Mouse (Mus musculus) gastrocnemius, adult 2 months (tissue): ENCODE measurements around the gene Lrrc63. TPM values are rescaled to one million over a fixed set of nuclear protein-coding genes. Genes with fewer than 3 reads are reported as not detected.

Experiments
- DNase-seq: peaks from one replicate; pipeline ENCODE4 v3.0.0; 2022
- H3K27ac ChIP-seq: fragments of 200-600 bp; 2 replicates; pipeline ENCODE4 v1.8.1; 2022; ENCODE audit warnings: mild to moderate bottlenecking
- H3K4me3 ChIP-seq: fragments of 200-600 bp; 2 replicates; pipeline ENCODE4 v1.8.1; 2022; ENCODE audit warnings: mild to moderate bottlenecking, moderate library complexity
- CTCF ChIP-seq: fragments of 200-600 bp; IDR thresholded peaks from 2 replicates; pipeline ENCODE4 v1.8.1; 2022; ENCODE audit warnings: antibody characterized with exemption, mild to moderate bottlenecking, moderate library complexity
- intact Hi-C: fragments of 180-260 bp; cut with DNase I; formaldehyde crosslinking; loops from one replicate; pipeline ENCODE4 v1.15.1; 2025
- long read RNA-seq, 2 experiments: library from polyadenylated mRNA; stranded (forward); transcript quantifications; one replicate each; pipeline ENCODE4 v2.0.0; 2021
- total RNA-seq, 2 experiments: library from RNA; stranded (reverse); gene quantifications; 2 replicates each; pipeline ENCODE4 v1.2.3; 2021

Gene Lrrc63
- total RNA-seq, result not detected
- long read RNA-seq, experiment 1, result 0 reads
- long read RNA-seq, experiment 2, result 0 reads

GRCm38 (mm10) chr14:75130501-75131318 is at the start of gene Lrrc63, which contains the start of gene Lcp1:
Lrrc63 (minus strand) TSS chr14:75130881.
Lcp1 (plus strand) TSS chr14:75131101.
- intact Hi-C loops, result no loop called here
- Histone ChIP-seq H3K27ac (peak within 1 kb of the TSS; percentile 43; the same call in 1 of the 2 replicates), H3K4me3 (peak within 1 kb of the TSS; percentile 79)
- TF ChIP-seq CTCF, result no peak
- DNase-seq, result peak; percentile 75

DNA sequence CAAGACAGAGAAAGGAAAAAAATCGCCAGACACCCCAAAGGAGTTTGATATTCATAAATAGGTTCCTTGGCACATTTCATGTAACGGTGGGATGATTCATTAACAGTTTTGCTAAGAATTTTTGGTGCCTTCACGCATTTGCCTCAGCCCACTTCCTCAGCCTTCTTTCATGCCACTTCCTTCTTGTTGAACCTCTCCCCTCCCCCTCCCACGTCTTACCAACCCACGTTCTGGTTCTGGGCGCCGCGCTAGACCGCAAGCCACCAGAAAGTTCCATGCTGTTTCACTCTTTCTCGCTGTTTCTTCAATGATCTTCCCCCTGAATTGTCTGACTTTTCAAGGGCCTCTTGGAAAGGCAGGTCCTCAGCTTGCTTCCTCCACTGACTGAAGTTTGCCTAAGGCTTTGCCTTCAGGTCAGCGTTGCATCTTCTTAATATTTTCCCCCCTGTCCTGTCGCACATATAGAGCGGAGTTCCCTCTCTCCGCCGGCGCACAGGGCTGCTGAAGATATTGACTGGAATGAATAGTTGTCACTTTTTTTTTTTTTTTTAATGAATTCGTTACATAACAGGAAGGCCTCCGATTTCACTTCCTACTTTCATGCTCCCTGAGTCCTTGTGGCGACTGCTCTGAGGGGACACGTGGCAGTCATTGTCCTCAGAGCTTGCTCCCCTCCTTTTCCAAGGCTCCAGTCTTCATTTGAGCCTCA is 48.7 kb upstream of the Lrrc63 start:
- peak overlapping the region; percentile 51 for H3K27ac ChIP-seq
- intact Hi-C loops, result no loop called here
- H3K4me3 ChIP-seq, result peak overlapping the region; percentile 60
- no peak for DNase-seq
- TF ChIP-seq CTCF, result no peak

DNA sequence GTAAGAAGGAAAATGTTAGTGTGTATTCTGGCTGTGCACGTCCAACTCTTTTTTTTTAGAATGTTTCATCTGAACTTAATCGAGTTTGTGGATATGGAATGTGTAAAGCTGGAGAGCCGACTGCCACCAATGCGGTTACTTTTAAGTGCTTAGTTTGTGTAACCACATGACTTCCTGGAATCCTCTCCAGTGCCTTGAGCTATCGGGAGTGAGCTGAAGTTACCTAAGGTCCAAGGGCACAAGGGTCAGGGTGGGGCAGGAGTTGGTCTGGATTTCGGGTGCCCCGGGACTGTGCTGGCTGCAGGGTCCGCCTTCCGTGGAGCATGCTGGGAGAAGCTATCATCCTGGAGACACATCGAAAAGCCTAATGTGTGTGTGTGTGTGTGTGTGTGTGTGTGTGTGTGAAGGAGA is 48.1 kb upstream of the Lrrc63 start:
- Histone ChIP-seq H3K27ac (peak overlapping the region; percentile 51), H3K4me3 (peak overlapping the region; percentile 60)
- no peak for TF ChIP-seq CTCF
- DNase-seq, result no peak
- intact Hi-C loops, result no loop called here

- intact Hi-C loops, result no loop called here
- no peak for TF ChIP-seq CTCF
- H3K4me3 ChIP-seq, result peak overlapping the region; percentile 60
- DNase-seq, result no peak
- H3K27ac ChIP-seq, result peak overlapping the region; percentile 51; the same call in 1 of the 2 replicates
Measured at GRCm38 (mm10) chr14:75178384-75178793, 47.7 kb upstream of the Lrrc63 start.

DNA sequence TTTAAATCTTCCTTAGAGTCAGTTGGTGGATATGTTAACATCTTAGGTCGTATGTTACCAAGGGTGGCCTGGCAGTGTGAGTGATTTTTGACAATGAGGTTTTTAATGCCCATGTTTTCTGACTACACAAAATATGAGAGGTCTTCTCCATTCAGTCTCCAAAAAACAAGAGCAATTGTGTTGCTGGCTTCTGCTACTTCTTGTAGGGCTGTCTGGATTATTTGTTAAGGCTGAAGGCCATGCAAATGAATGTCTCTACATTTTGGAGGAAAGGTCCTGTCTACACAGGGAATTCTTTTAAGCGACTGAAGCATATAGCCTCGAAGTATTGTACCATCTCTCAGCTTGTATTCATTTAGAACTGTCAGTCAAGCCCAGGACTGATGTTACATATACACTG is 46.7 kb upstream of the Lrrc63 start:
- intact Hi-C loops, result no loop called here
- no peak for TF ChIP-seq CTCF

GRCm38 (mm10) chr14:75176425-75177045 is 45.9 kb upstream of the Lrrc63 start:
- peak overlapping the region; percentile 60 for H3K4me3 ChIP-seq
- intact Hi-C loops, result no loop called here
- H3K27ac ChIP-seq, result no peak overlapping the region
- DNase-seq, result no peak
- no peak for TF ChIP-seq CTCF

More for the DNA sequence above, 46.7 kb upstream of the Lrrc63 start:
- Histone ChIP-seq H3K27ac (no peak overlapping the region), H3K4me3 (peak overlapping the region; percentile 60)
- no peak for DNase-seq

GRCm38 (mm10) chr14:75175781-75176180 is 45.1 kb upstream of the Lrrc63 start:
- H3K27ac ChIP-seq, result no peak overlapping the region
- DNase-seq, result no peak

GRCm38 (mm10) chr14:75174731-75175555 is 44.3 kb upstream of the Lrrc63 start:
- intact Hi-C loops, result no loop called here
- TF ChIP-seq CTCF, result no peak
- H3K27ac ChIP-seq, result no peak overlapping the region
- no peak overlapping the region for H3K4me3 ChIP-seq
- no peak for DNase-seq

More at GRCm38 (mm10) chr14:75175781-75176180, 45.1 kb upstream of the Lrrc63 start:
- TF ChIP-seq CTCF, result no peak
- intact Hi-C loops, result no loop called here
- no peak overlapping the region for H3K4me3 ChIP-seq

- no peak overlapping the region for H3K27ac ChIP-seq
- no peak for TF ChIP-seq CTCF
- intact Hi-C loops, result no loop called here
Measured at GRCm38 (mm10) chr14:75174296-75174695, 43.6 kb upstream of the Lrrc63 start.

GRCm38 (mm10) chr14:75170546-75170945 is 39.9 kb upstream of the Lrrc63 start:
- no peak overlapping the region for H3K27ac ChIP-seq
- no peak for DNase-seq
- H3K4me3 ChIP-seq, result no peak overlapping the region
- intact Hi-C loops, result no loop called here
- TF ChIP-seq CTCF, result no peak

More at GRCm38 (mm10) chr14:75174296-75174695, 43.6 kb upstream of the Lrrc63 start:
- no peak overlapping the region for H3K4me3 ChIP-seq
- DNase-seq, result no peak

DNA sequence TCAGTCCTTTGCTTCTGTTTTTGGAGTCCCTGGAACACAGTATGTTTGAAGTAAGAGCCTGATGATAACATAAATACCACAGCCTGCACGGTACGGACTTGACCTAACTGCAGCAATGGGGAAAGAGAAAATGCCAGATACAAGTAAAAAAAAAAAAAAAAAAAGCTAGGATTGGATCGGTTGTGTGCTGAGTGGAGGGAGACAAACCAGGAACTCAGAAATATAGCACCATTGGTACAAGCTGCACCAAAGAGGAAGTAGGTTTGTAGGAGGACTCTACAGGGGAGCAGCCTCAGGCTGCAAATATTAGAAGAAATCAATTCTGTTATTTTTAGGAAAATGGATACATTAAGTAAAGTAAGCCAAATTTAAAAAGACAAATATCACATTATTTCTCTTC is 37.8 kb upstream of the Lrrc63 start:
- no peak overlapping the region for H3K27ac ChIP-seq
- H3K4me3 ChIP-seq, result no peak overlapping the region
- no peak for DNase-seq
- intact Hi-C loops, result no loop called here
- no peak for TF ChIP-seq CTCF
